Mouse (Mus musculus): ENCODE data around the gene Edc4.

The Edc4 gene

GRCm38 (mm10) chr8:105874301-105874700 is 6.4 kb upstream of the Edc4 start:
- no peak for DNase-seq (ENCODE audit: low spot score)

- DNase-seq (ENCODE audit: low spot score), result no peak
These were observed 9.2 kb downstream of the Edc4 start for GRCm38 (mm10) chr8:105889756-105890465.

DNA sequence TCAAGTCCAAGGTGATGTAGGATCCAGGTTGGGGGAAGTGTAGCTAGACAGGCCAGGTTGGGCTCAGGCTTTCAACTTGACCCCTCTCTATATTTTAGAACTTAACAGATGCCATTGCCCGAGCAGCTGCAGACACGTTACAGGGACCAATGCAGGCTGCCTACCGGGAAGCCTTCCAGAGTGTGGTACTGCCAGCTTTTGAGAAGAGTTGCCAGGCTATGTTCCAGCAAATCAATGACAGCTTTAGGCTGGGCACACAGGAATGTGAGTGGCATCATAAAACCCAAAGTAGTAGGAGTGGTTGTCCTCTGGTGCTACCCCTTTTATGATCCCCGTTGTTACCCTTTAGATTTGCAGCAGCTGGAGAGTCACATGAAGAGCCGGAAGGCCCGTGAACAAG is 10.2 kb downstream of the Edc4 start:
- no peak for DNase-seq (ENCODE audit: low spot score)

DNA sequence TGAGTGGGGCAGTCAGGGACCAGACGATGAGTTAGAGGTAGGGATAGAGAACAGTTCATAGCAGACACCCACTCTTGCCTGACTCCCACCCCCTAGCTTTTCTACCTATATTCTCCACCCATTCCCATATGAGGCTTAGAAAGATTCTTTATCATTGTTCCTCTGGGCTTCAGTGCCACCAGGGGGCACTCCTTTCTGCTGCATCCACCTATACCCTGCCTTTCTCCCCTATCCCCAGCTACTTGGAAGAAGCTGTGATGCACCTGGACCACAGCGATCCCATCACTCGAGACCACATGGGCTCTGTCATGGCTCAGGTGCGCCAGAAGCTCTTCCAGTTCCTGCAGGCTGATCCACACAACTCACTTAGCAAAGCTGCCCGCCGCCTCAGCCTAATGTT is 11.8 kb downstream of the Edc4 start:
- peak; percentile 56 for DNase-seq (ENCODE audit: low spot score)

DNA sequence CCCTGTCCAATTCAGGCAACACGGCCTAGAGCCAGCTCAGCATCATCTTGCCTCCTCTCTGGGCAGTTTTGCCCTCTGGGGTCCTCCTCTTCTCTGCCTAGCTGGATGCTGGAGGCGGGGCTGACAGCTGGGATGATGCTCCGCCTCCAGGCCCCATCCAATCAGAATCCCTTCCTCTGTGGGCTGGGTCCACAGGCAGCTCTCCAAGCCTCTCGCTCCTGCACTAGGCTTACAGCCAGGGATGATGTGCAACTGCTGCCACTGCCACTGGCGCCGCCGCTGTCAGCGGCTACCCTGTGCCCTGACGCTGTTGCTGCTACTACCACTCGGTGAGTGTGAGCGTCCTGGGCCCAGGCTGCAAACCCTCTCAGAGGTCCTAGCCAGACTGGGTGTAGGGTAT is 12.7 kb downstream of the Edc4 start, which contains the start of gene Nrn1l:
Gene Nrn1l (plus strand): TSS at position 229 of the 400 bp plus-strand sequence.
- peak; percentile 81 for DNase-seq (ENCODE audit: low spot score)

GRCm38 (mm10) chr8:105897801-105898480 is 17.3 kb downstream of the Edc4 start:
- no peak for DNase-seq (ENCODE audit: low spot score)

GRCm38 (mm10) chr8:105900180-105900940 is 19.7 kb downstream of the Edc4 start, which contains the start of gene Pskh1:
Gene Pskh1 (plus strand): TSS chr8:105900441.
- DNase-seq (ENCODE audit: low spot score), result peak; percentile 95

GRCm38 (mm10) chr8:105900941-105901616 is 20.4 kb downstream of the Edc4 start:
- no peak for DNase-seq (ENCODE audit: low spot score)

DNA sequence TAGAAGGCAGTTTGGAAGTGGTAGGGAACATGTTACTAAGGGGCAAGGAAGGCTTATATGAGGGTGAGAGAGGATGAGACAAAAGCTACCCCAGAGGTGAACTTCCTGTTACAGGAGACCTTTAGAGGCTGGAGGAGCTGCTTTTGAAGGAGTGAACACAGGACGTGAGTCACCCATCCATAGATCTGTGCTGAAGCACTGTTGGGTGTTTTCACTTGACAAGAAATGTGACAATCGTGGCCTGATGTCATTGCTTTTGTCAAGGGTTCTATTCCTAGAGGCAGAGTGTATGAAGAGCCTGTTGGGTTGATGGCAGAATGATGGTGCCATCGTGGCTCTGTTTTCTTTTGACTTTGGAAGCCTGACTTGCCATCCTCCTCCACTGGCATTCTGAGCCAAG is 38.7 kb downstream of the Edc4 start:
- no peak for DNase-seq (ENCODE audit: low spot score)

- peak; percentile 42 for DNase-seq (ENCODE audit: low spot score)
These were observed 44.4 kb downstream of the Edc4 start for GRCm38 (mm10) chr8:105925123-105925522.

DNA sequence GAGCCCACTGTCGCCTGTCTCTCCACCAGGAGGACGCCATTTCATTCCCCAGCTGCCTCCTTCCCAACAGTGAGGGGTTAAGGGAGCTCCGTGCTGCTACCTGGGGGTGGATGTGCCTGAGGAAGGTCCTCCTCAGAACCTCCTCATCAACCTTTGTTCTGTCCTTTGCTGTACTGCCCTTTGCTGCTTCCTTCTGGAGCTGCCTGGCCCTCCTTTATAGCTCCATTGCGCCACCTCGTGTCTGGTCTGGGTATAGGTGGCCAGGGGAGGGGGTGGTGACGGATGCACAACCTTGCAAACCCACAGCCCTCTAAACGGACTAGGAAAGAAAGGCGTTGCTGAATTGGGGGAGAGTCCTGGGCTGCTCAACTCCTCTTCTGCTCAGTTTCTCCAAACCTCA is 49.9 kb downstream of the Edc4 start:
- DNase-seq (ENCODE audit: low spot score), result peak; percentile 96

GRCm38 (mm10) chr8:105931271-105931670 is 50.6 kb downstream of the Edc4 start:
- DNase-seq (ENCODE audit: low spot score), result no peak

- DNase-seq (ENCODE audit: low spot score), result peak; percentile 44
These were observed 51.8 kb downstream of the Edc4 start for GRCm38 (mm10) chr8:105932525-105932924.

GRCm38 (mm10) chr8:105933762-105934161 is 53.1 kb downstream of the Edc4 start, which contains the start of gene Ctrl:
Gene Ctrl (minus strand): TSS chr8:105933862.
- no peak for DNase-seq (ENCODE audit: low spot score)

GRCm38 (mm10) chr8:105935105-105935504 is 54.4 kb downstream of the Edc4 start:
- no peak for DNase-seq (ENCODE audit: low spot score)

GRCm38 (mm10) chr8:105935863-105936603 is 55.4 kb downstream of the Edc4 start:
- DNase-seq (ENCODE audit: low spot score), result peak; percentile 37

- DNase-seq (ENCODE audit: low spot score), result peak; percentile 89
These were observed 56.3 kb downstream of the Edc4 start for GRCm38 (mm10) chr8:105936866-105937475.

- peak; percentile 59 for DNase-seq (ENCODE audit: low spot score)
These were observed 57.0 kb downstream of the Edc4 start for GRCm38 (mm10) chr8:105937496-105938305.

- DNase-seq (ENCODE audit: low spot score), result peak; percentile 64
These were observed 57.6 kb downstream of the Edc4 start, which contains the start of gene Psmb10 for GRCm38 (mm10) chr8:105938306-105938669. Gene Psmb10 (minus strand): TSS chr8:105938444.

DNA sequence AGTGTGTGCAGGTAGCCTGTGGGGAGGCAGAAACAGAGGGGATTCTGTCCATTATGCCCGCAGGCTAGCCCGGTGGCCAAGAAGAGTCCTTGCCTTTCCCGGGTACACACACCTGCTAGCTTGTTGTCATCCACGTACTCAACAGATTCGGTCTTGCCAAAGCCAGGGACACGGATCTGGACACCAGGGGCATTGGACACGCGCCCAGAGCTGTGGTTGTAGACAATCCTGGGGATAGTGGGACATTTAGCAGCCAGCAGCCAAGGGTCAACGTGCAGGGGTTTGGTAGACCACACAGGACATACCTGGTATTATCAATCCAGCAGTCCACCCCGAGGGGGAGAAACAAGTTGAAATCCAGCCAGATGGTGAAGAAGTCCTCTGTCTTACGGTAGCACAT is 61.3 kb downstream of the Edc4 start:
- no peak for DNase-seq (ENCODE audit: low spot score)
